In the genomic region with DNA sequence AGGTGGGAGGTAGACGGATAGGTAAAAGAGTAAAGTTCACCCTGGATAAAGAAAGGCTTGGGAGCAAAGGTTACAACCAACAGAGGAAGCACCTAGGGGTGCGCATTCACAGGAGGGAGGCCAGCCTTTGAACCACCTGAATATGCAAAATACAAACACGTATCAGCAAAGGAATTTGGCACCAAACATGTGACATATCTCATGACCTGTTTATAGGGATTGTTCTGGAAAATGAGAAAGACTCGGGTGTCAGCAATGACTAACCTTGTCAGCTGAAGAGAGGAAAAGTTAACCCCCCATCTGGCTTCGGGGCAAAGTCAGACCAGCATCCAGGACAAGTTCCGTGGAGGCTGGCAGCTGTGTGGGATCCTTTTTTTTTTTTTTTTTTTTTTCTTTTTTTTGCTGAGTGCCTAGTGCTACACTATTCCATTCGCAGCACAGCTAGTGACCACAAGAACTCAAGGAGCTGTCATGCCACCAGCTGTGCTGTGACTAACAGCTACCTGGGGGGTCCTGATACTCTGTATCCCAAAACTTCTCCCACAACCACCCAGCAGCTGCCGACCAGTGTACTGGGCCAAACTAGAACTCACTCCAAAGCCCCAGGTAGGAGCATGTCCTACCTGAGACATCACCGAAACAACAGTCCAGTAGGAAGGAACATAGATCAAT, we compare ENCODE assay signal across 16 mouse cellular contexts. TPM values are rescaled to one million over a fixed set of nuclear protein-coding genes. Genes with fewer than 3 reads are reported as not detected.
DNase-seq lines count a peak whose midpoint lies in the region; ATAC-seq and TF ChIP-seq lines count a peak whose summit lies in the region.
"Had no signal": no experiment of that assay in that cellular context is flagged by ENCODE, and none has a peak within 500 bp of the region (broad histone marks: within the 10 kb centered on the region; RNA-seq: fewer than 3 reads in every experiment).

No protein-coding gene starts in this region.

- H3K27me3 ChIP-seq in liver, adult 2 months (ENCODE audit: control insufficient read depth, insufficient read depth, low read length), result no peaks in the 10 kb centered on the region
- H3K27me3 ChIP-seq in liver, embryonic 11.5 days (replicated peaks; ENCODE audit: control insufficient read depth, insufficient read depth, low read length), result no peaks in the 10 kb centered on the region
- no peaks in the 10 kb centered on the region for H3K27me3 ChIP-seq in intestine, postnatal 0 days (replicated peaks; ENCODE audit: control insufficient read depth, insufficient read depth, low read length)
- no peaks in the 10 kb centered on the region for H3K27me3 ChIP-seq in heart, adult 2 months (ENCODE audit: control insufficient read depth, insufficient read depth, low read length)
- H3K27me3 ChIP-seq: embryonic facial prominence, embryonic 13.5 days; liver, embryonic 13.5 days had no signal

- H3K4me1 ChIP-seq in liver, adult 2 months (ENCODE audit: control insufficient read depth, insufficient read depth, low read length), result peaks cover 24% of the 10 kb centered on the region
- H3K4me1 ChIP-seq in liver, embryonic 11.5 days (replicated peaks; ENCODE audit: control insufficient read depth, insufficient read depth, low read length), result peaks cover 4% of the 10 kb centered on the region
- H3K4me1 ChIP-seq in intestine, postnatal 0 days (replicated peaks; ENCODE audit: control insufficient read depth, insufficient read depth, low read length), result 0 out of 2 replicates have a peak, but pooled peaks cover 4% of the 10 kb centered on the region
- no peaks in the 10 kb centered on the region for H3K4me1 ChIP-seq in heart, adult 2 months (ENCODE audit: control insufficient read depth, insufficient read depth, low read length)
- H3K4me1 ChIP-seq: embryonic facial prominence, embryonic 13.5 days had no signal

- 32% methylated on average over 9 of the region's 9 CpGs for WGBS in liver, adult 2 months
- 59% methylated on average over 9 of the region's 9 CpGs for WGBS in liver, embryonic 11.5 days
- 34% methylated on average over 9 of the region's 9 CpGs for WGBS in intestine, postnatal 0 days
- WGBS in heart, adult 2 months, result 70% methylated on average over 9 of the region's 9 CpGs

- no peak overlapping the region for H3K4me3 ChIP-seq in liver, adult 2 months (ENCODE audit: insufficient read depth, low read depth, low read length)
- no peak overlapping the region for H3K4me3 ChIP-seq in liver, embryonic 11.5 days (ENCODE audit: low read depth, low read length)
- no peak overlapping the region for H3K4me3 ChIP-seq in intestine, postnatal 0 days (ENCODE audit: low read depth, low read length)
- no peak overlapping the region for H3K4me3 ChIP-seq in heart, adult 2 months
- H3K4me3 ChIP-seq: embryonic facial prominence, embryonic 13.5 days; liver, embryonic 13.5 days had no signal

- DNase-seq in liver, adult 2 months (ENCODE audit: extremely low read depth, low read depth, low spot score), result peak; percentile 66
- DNase-seq in liver, embryonic 11.5 days (ENCODE audit: low spot score), result no peak
- DNase-seq in kidney, postnatal 36 days, result peak; percentile 61 to 82
- DNase-seq in yolk sac, embryonic 10.5 days (ENCODE audit: low spot score), result peak; percentile 84
- DNase-seq in gastrocnemius, postnatal 10 days, result no peak
- DNase-seq in embryo, embryonic 10 days (ENCODE audit: low spot score), result no peak
- DNase-seq in heart, adult 2 months, result no peak
- DNase-seq: cerebellum, adult 9-10 months; forebrain, postnatal 0 days; heart, adult 11 months; layer of hippocampus, adult 9-11 months; liver, embryonic 13.5 days; lung, postnatal 10 days; right cerebral cortex, adult 18-20 months had no signal

- H3K27ac ChIP-seq in liver, adult 2 months (replicated peaks; ENCODE audit: insufficient read depth, low read depth, low read length), result 0 out of 2 replicates have a peak overlapping the region, but pooled peaks have one; percentile 1
- H3K27ac ChIP-seq in liver, embryonic 11.5 days (ENCODE audit: low read depth, low read length), result no peak overlapping the region
- H3K27ac ChIP-seq in intestine, postnatal 0 days (ENCODE audit: low read depth, low read length), result peak overlapping the region; percentile 89
- no peak overlapping the region for H3K27ac ChIP-seq in heart, adult 2 months
- H3K27ac ChIP-seq: embryonic facial prominence, embryonic 13.5 days; liver, embryonic 13.5 days had no signal

- no peak for TF ChIP-seq EP300 in heart, adult 2 months (IDR thresholded peaks at IDR 0.05; ENCODE audit: insufficient read depth, low read depth, low read length)

- ATAC-seq in liver, embryonic 11.5 days (replicated peaks; ENCODE audit: low FRiP score), result no peak
- peak; percentile 90 for ATAC-seq in intestine, postnatal 0 days
- ATAC-seq: forebrain, postnatal 0 days had no signal

- no peaks in the 10 kb centered on the region for H3K9me3 ChIP-seq in liver, embryonic 11.5 days (ENCODE audit: control insufficient read depth, low read length)
- no peaks in the 10 kb centered on the region for H3K9me3 ChIP-seq in intestine, postnatal 0 days (ENCODE audit: control insufficient read depth)
- H3K9me3 ChIP-seq: embryonic facial prominence, embryonic 13.5 days; liver, embryonic 13.5 days had no signal

- no peaks in the 10 kb centered on the region for H3K36me3 ChIP-seq in liver, adult 2 months (ENCODE audit: control insufficient read depth, insufficient read depth, low read length)
- no peaks in the 10 kb centered on the region for H3K36me3 ChIP-seq in liver, embryonic 11.5 days (ENCODE audit: control insufficient read depth, insufficient read depth, low read length)
- no peaks in the 10 kb centered on the region for H3K36me3 ChIP-seq in intestine, postnatal 0 days (ENCODE audit: control insufficient read depth, insufficient read depth)
- no peaks in the 10 kb centered on the region for H3K36me3 ChIP-seq in heart, adult 2 months (ENCODE audit: control insufficient read depth, insufficient read depth, low read length)
- H3K36me3 ChIP-seq: embryonic facial prominence, embryonic 13.5 days; liver, embryonic 13.5 days had no signal

- no peak for TF ChIP-seq POLR2A in liver, adult 2 months (IDR thresholded peaks at IDR 0.05; ENCODE audit: extremely low read depth, insufficient read depth, low read length)
- TF ChIP-seq POLR2A in heart, adult 2 months (IDR thresholded peaks at IDR 0.05; ENCODE audit: insufficient read depth, low read depth, low read length), result no peak

- intact Hi-C loops in heart, adult 2 months (cut with DNase I), result no loop called here

- H3K4me2 ChIP-seq in liver, embryonic 11.5 days, result no peak overlapping the region
- no peak overlapping the region for H3K4me2 ChIP-seq in intestine, postnatal 0 days (replicated peaks; ENCODE audit: low read depth)
- H3K4me2 ChIP-seq: embryonic facial prominence, embryonic 13.5 days; liver, embryonic 13.5 days had no signal

- H3K79me2 ChIP-seq in liver, adult 2 months (ENCODE audit: control insufficient read depth, insufficient read depth, low read length), result no peaks in the 10 kb centered on the region
- H3K79me2 ChIP-seq in heart, adult 2 months (replicated peaks; ENCODE audit: control insufficient read depth, insufficient read depth, low read length), result no peaks in the 10 kb centered on the region

- no peak for TF ChIP-seq CTCF in liver, adult 2 months (IDR thresholded peaks at IDR 0.05; ENCODE audit: low read depth, low read length)
- TF ChIP-seq CTCF in intestine, postnatal 0 days (IDR thresholded peaks at IDR 0.05; ENCODE audit: low read depth), result no peak
- no peak for TF ChIP-seq CTCF in heart, adult 2 months (IDR thresholded peaks at IDR 0.05)

- H3K9ac ChIP-seq in liver, adult 2 months (ENCODE audit: low read depth, low read length), result no peak overlapping the region
- H3K9ac ChIP-seq in liver, embryonic 11.5 days (ENCODE audit: low read depth, low read length), result no peak overlapping the region
- H3K9ac ChIP-seq in intestine, postnatal 0 days (ENCODE audit: low read depth, low read length), result peak overlapping the region; percentile 32; the same call in 1 of the 2 replicates
- no peak overlapping the region for H3K9ac ChIP-seq in heart, adult 2 months (ENCODE audit: low read depth, low read length)
- H3K9ac ChIP-seq: embryonic facial prominence, embryonic 13.5 days; forebrain, postnatal 0 days; liver, embryonic 13.5 days had no signal

RNA-seq across cellular contexts. Expression of gene Tomm20, which starts 42.3 kb away (rescaled TPM):
- 22.6 and 57.1 TPM in 2 replicates for total RNA-seq in liver, adult 2 months (2014; rRNA removed)
- 233 and 251 TPM in 2 replicates for polyA plus RNA-seq in liver, adult 2 months (2012; rRNA removed)
- 359 and 372 TPM in 2 replicates for polyA plus RNA-seq in liver, embryonic 11.5 days (2014; fragmentation: Nextera tagmentation; extraction: Ambion mirVana)
- 278 and 296 TPM in 2 replicates for polyA plus RNA-seq in intestine, postnatal 0 days (2015; fragmentation: Nextera tagmentation; extraction: Ambion mirVana)
- 100 to 1,000 TPM; 114 to 122 TPM for total RNA-seq in gastrocnemius, postnatal 10 days (2021)
- 10 to 100 TPM; 70.1 to 96.2 TPM for total RNA-seq in heart, adult 2 months (2021)
- polyA plus RNA-seq in heart, adult 2 months (2012; rRNA removed), result 67.8 and 195 TPM in 2 replicates

Comparison
In these comparisons a context has a peak if more than half of its experiments do, and no peak if none do; other contexts are left out.
1. DNase-seq: peak in liver, adult 2 months (single experiment), kidney, postnatal 36 days (2 of 2) and yolk sac, embryonic 10.5 days (single experiment); none in liver, embryonic 11.5 days (single experiment), gastrocnemius, postnatal 10 days (single experiment), embryo, embryonic 10 days (single experiment) and heart, adult 2 months (0 of 2).
2. H3K27ac ChIP-seq: peak in liver, adult 2 months (single experiment) and intestine, postnatal 0 days (single experiment); none in liver, embryonic 11.5 days (single experiment) and heart, adult 2 months (single experiment).